Mouse (Mus musculus) kidney, adult 18-20 months (tissue): ENCODE data around the gene Rpl7l1.
"Not testable (repeated sequence)": the region's sequence is repeated elsewhere in the genome, so short reads cannot be mapped to it uniquely, and the experiment has no call there.

Experiments used
- DNase-seq: peaks from one replicate; pipeline ENCODE4 v3.0.0; 2021

Gene Rpl7l1

DNA sequence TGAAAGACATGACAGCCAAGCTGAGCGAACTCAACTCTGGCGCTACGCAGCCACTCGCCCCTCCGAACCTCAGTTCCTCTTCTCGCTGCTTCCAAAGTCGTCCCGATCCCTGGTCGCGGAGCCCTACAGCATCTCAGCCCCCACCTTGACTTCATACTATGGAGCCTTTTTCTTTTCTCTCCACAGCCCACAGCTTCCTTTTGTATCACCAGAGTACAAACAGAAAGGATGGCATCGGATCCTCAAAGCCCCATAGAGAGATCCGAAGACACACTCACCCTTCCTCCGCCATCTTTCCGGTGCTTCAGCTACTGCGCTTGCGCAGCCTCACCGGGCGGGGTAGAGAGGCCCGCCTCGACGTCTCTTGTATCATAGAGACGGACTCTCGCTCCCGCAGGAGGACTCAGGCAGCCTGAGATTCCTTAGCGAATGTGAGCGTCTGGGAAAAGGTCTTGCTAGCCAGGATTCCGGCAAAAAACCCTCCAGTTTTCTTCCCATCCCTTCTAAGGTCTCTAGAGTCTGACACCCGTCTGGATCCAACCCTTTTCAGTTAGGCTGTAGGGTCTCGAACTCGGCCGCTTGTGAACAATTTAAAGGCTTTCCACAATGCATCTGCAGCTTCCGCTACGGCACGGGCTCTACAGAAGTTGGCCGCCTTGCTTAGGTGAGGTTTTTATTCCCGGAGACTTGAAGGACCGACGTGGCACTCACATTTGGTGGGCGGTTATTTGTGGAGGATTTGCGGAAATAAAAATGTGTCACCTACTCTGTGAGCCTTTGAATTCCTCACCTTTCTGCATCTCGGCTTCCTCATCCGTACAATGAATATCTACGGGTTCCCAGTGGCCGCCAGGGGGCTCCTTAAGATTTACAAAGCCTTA is at the start of gene Rpl7l1:
TSS of gene Rpl7l1 (minus strand) at position 332 of the 881 bp plus-strand sequence.
- DNase-seq: peak; percentile 93

DNA sequence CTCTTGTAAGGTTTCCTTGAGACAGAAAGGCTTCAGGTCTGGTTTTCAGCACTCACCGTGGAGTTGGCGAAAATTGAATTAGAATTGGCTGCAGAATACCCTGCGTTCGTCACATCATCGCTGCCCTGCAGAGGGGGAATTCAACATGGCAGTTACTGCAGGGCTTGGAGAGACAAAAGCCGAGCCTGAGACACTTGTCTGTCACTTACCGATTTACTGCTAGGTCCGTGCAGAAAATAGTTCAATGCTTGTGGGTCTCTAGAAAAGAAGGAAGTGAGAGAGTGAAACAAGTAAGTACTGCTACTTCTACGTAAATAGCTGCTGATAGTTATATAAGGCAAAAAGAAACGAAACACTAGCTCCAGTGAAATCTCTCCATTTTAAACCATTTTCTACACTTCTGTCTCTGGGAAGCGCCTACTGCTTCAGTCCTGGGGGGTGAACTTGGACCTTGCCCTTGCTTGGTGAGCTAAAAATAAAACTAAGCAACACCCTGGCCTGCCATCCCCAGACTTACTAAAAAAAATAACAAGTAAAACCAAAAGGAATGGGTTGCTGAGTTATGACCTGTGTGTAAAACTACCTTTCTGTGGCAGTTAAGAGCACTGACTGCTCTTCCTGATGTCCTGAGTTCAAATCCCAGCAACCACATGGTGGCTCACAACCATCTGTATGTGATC is 47.5 kb upstream of the Rpl7l1 start:
- DNase-seq: no peak

DNA sequence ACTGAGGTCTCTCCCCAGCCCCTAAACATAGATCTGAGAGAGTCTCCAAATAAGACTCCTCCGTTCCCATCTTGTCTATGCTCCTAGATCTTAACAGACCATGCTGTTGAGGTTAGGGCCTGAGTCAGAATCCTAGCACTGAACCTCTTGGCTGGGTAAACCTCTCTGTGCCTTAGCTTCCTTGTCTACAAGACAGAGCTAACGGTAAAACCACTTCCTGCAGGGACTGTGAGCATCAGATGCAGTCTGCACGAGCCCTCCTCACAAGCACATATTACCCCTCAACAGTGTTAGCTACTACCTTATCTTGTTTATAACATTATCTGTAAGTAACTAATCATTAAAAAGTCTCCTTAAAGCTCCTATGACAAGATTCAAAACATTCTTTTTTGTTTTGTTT is 46.5 kb upstream of the Rpl7l1 start:
- no peak for DNase-seq

DNA sequence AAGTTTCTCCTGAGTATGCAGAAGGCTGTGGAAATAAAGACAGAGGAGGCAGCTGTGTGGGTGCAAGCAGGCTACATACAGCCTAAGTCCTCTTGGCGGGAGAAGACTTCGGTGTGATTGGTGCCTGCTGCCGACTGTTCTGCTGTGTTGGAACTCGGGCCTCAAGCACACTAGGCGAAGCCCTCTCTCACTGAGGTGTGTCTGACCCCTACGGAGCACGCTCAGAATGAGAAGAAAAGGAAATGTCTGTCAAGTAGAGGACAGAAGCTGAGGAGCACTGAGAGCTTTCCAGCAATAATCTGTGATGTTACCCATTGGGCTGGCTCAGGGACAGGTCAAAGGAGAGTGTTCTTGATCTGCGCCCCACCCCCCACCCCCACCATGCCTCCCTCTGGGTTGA is 40.6 kb upstream of the Rpl7l1 start:
- no peak for DNase-seq

DNA sequence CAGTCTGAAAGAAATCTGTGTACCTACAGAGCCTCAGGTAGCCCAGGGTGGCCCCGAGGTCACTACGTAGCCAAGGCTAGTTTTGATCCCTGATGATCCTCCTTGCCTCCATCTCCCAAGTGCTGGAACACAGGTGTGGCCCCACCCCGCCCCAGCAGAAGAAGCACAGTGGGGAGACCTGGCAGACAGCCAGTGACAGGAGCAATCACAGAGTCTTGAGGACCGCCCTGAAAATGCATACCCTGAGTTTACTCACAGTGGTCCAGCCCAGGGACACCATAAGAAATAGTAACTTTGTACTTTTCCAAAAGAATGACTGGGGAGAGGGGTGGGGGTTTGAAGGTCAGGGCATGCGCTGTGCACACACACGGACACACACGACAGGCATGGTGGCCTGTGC is 38.2 kb upstream of the Rpl7l1 start:
- DNase-seq: no peak

DNA sequence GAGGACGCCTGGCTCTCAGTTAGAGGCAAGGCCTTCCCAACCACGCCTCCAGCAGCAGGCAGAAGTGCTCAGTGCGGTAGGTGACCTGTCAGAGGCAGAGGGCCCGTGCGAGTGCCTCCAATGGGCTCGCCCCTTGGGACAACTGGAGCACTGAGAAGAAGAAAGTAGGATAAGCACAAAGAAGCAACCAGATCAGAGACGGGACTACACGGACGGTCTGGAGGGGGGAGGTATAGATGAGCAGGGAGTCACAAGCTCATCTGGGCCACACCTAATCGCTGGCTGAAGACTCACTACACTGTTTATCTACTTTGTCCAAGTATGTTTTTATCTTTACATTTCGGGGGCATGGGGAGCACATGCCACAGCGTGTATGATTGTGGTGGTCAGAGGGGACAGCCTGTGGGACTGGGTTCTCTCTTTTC is 35.3 kb upstream of the Rpl7l1 start:
- no peak for DNase-seq

DNA sequence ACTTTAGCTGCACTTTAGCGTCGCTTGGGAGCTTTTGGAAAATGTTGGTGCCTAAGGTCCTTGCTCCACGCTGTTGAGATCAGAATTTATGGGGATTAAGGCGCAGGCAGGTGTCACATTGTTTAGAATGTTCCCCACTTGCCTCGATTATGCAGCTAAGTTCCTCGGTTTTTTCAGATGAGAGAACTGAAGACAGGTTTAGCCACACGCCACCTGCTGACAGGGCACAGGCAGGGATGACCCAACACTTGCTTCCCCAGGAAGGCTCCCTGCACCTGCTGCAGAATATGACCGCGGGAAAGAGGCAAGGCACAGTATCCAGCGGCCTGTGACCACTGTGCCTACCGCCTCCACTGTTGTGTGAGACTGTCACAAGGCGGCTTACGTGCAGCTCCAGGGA is 33.8 kb upstream of the Rpl7l1 start:
- no peak for DNase-seq

DNA sequence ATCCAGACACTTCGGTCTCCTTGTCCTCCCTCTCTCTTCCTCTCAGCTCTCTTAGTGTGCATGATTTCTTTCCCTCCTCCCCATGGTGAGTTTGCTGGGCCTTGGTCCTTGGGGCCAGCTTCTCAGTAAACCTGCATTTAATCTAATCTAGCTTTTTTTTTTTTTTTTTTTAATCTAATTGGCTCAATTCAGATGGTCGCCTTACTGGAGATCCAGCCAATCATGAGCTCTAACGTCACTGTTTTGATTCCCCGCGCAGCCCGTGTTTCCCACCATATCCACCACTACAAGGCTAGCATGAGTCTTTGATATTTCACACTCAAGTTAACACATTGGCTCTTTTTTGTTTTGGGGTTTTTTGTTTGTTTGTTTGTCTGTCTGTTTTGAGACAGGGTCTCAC is 32.0 kb upstream of the Rpl7l1 start:
- no peak for DNase-seq

DNA sequence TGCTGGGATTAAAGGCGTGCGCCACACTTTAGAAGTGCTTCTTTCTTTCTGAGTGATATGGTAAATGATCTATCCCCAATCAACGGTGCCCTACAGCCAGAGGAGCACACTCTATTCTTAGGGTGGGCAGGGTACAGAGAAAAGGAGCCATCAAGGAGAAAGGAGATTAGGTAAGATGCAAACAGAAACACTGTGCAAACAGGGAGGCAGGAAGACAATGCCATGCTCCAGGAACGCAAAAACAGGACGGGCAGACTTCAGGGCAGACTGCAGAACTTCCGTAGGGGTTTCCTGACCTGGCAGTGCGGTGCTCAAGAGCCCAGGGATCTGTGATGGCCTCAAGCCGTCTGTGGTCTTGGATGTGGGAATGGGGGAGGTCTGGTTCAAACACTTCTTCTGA is 31.2 kb upstream of the Rpl7l1 start:
- DNase-seq: no peak

DNA sequence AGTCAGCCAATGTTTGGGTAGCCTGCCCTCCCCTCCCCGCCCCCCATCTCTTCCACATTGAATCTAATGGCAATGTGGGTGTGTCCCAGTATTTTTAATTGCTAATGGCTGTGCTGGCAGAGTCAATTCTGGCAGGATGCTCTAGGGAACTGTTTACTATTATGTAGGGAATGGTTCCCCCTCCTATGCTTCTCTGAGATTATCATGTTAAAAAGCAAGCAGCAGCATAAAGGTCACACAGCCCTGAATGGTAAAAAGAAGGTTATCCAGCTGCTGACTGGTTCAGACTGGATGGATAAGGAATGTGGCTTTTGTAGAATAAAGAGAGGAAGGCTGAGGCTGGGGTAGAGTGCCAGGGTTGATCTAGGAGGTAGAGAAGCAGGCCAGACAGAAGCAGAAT is 30.0 kb upstream of the Rpl7l1 start:
- DNase-seq: no peak

DNA sequence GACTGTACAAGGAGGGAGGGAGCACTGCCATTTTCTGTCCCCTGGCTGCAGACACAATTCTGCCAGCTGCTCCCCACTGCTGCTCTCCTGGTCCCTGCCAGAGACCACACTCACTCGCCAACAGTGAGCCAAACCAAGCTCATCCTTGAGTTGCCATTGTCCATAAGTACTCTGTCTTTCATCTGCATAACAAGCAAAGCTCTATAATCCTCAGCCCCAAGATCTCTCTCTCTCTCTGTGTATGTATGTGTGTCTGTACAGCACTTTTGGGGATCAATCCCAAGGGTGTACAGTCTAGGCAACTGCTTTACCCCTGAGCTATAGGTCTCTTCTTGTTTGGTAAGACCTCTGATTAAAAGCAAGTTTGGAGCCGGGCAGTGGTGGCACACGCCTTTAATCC is 28.2 kb upstream of the Rpl7l1 start:
- DNase-seq: no peak

DNA sequence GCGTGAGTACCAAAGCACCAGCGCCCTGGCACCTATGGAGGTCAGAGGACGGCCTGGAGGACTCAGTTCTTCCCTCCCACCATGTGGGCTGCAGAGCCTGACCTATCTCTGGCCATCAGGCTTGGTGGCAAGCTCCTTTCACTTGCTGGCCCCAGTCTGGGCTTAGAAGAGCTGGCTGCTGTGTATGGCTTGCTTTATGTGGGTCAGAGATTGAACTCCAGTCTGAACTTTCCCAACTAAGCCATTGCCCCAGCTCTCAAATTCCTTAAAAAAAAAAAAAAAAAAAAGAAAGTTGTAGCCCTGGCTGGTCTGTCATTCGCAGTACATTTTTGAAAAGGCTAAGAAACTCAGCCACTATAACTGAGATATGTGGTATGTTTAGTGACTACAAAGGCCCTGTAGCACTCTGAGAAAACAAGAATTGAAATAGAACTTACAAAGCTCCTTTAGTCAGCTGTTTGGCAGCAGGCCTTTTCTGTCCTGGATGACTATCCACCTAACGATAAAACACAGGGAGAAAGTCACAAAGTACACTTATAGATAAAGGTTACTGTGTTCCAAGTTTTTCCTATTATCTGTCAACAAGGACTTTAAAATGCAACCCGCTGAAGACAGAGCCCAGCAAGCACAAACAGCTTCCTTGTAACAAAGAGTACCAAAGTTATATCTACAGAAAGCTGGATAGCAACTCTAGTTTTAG is 26.8 kb upstream of the Rpl7l1 start:
- DNase-seq: no peak

DNA sequence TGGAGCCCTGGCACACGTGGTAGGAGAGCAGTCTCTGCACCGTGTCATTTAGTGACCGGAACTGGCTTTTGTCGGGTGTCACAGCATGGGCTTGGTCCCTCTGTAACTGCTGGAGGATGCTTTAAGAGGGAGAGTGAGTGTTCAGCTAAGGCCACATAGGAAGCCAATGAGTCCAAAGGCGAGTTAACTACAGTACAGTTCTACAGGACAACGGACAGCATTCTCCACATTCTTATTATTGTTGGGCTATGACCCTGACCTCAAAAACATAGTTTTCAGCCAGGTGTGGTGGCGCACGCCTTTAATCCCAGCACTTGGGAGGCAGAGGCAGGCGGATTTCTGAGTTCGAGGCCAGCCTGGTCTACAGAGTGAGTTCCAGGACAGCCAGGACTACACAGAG is 25.9 kb upstream of the Rpl7l1 start:
- DNase-seq: no peak

DNA sequence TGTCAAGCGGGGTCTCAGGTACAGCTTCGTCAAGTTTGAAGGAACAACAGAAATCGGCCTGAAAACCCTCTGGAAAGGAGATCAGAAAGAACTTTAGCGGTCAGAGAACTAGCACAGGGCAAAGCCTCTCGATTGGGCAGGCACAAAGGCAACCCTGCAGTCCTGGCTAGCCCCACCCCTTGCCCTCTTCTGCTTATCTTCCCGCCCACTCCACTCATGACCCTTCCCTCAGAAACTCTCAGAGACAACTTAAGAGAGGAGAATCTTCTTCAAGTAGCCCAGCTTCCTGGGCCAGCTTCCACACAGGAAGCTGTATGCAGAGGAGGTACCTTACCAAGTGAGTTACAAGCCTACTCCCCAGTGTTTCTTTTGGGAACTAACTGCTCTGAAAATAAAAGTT is 19.3 kb upstream of the Rpl7l1 start:
- no peak for DNase-seq

DNA sequence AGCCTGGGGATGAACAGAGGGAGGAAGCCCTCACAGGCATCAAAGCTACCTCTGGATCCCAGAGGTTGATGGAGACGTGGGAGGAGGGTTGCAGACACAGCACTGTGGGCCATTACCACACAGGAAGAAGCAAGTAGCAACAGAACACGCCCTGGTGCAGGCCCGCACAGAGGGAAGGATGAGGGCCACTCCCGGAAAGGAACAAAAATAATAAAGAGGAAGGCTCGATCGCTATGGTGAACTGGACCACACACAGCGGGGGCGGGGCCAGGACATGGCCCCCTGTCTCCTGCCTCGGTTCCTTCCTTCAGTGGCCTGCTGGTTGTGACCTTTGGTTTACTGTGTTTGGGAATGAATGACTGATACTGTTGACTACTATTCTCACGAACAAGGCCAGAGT is 17.2 kb upstream of the Rpl7l1 start:
- DNase-seq: no peak

DNA sequence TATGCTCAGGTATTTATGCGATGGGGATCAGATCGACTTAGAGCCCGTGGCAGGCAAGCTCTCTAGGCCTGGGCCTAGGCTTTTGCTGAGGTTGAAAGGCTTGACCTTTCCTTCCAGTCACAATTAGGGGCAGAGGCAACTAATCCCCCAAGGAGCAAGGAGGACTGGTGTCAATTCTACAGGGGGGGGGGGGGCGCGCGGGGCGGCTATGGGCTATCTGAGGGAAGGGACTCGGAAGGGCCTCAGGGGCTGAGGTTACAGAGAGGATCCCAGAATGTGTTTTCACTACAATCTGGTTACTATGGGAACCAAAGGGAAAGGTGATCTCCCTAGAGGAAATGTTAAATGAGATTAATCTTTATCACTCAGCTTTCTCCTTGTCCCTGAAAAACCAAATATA is 14.9 kb upstream of the Rpl7l1 start:
- no peak for DNase-seq

DNA sequence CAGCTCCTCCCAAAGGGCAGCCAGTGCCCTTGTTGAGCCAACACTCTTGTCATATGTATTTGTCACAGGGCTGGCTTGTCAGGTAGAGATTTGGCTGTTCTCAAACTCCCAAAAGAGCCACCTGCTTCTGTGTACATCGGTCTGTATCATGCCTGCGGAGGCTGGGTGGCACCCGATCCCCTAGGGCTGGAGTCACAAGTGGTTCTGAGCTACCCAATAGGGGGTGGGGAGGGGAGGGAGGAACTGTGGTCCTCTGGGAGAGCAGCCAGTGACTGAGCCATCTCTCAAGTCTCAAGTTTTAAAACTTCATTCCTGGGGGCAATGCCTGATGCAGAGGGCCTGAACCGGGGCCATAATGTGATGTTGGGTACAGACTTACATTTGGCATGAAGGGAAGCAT is 14.3 kb upstream of the Rpl7l1 start:
- DNase-seq: no peak

DNA sequence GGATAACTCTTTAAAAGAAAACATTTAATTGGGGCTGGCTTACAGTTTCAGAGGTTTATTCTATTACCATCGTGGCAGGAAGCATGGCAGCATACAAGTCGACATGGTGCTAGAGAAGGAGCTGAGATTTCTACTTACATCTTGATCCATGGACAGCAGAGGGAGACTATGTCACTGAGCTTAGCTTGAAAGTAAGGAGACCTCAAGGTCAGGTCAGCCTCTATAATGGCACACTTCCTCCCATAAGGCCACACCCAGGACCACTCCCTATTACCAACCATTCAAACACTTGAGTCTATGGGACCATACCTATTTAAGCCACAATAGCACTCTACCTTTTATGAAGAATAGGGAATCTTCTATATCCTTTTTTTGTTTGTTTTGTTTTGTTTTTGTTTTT is 10.5 kb upstream of the Rpl7l1 start:
- DNase-seq: no peak

DNA sequence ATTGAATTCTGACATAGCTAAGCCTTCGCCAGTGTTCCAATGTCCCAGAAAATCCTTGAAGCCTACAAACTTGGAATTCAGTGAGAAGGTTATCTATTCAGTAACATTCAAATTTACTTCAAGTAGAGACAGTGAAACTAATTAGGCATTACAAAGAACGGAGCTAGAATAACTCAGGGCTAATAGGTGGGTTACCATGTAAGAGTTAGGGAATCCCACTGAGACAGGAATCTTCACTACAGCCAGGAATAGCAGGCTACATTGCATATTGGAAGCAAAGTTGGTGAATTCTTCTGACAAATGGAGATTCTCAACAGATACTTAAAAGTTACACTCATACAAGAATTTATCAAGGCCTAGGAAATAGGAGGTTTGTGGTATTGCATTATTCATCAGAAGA is 5.5 kb upstream of the Rpl7l1 start:
- DNase-seq: not testable (repeated sequence)

DNA sequence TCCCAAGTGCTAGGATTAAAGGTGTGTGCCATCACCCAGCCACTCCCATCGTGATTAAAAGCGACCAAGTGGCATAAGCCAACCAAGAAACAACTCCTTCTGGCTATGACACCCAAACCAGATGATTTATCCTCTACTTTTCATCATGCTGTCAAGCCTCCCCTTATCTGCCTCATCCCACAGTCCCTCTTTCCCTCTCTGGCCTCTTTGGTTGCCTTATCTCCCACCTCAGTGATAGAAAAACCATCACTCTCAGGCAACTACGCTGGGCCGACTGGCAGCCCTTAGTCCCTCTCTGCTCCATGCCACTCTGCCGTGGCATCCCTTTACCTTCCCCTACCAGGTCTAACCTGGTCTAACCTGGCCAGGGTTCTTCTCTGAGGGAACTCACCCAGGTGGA is 4.5 kb upstream of the Rpl7l1 start:
- no peak for DNase-seq

DNA sequence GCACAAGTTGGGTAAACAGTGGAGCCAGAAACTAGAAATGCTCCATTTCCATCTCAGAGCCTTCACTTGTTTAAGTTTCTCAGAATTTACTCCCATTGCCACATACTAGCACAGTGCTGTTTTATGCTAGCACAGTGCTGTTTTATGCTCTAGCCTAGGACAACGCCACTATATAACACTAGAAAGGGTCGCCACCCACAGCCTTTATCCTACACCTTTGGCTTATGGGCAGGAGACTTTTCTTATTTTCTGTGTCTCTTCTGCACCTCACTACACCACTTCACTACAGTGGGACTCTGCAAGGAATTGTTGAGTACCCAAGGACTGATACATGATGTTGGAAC is 722 bp upstream of the Rpl7l1 start:
- DNase-seq: no peak

DNA sequence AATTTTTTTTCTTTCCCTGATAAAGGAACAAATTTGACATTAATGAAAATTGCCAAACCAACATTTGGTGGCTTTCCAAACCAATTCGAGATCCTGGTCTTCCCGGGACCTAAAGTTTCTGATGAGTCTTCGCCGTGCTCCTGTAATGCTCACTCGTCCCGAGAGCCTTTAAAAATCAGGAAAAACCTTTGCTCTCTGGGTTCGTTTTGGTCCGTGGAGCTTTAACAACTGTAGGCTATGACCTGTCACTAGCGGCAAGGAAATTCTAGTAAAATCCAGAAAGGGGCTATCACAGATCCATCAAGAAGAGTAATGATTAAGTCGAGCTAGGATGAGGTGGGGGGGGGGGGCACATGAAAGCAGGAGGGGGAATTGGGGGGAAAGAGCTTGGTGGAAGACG is 596 bp downstream of the Rpl7l1 start:
- DNase-seq: peak; percentile 23

DNA sequence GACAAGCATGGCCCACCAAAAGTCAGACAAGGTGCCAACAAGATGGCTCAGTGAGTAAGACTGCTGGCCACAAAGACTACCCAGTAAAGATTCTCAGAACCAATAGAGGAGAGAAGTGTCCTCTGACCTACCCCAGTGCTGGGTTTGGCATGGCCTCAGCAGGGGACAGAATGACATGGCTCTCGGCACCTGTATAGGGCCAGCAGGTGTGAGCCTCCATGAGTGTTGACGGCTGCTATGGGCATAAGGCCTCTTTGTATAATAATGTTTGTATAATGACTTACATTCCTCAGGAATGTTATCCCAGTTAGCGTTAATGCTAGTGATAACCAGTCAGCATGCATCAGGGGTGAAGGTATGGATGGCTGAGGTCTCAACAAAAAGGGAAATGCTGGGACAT is 6.4 kb downstream of the Rpl7l1 start:
- no peak for DNase-seq

DNA sequence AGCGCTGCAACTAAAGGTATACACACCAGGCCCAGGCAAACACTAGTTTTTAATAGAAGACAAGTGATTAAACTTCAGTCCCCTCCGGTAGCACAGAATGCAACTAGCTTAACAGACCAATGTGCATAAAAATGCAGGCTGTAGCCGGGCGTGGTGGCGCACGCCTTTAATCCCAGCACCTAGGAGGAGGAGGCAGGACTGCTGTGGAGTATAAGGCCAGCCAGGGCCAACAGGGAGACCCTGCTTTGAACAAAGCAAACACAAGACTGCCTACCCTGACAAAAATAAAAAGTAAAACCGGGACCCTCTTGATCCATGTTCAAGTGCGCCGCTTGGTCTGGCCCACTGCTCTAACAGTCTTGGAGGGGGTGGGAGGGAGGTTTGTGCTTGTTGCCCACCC is 7.4 kb downstream of the Rpl7l1 start:
- DNase-seq: no peak
